Mouse (Mus musculus): ENCODE results near the gene Kirrel3. TPM values are rescaled to one million over a fixed set of nuclear protein-coding genes. Genes with fewer than 3 reads are reported as not detected.

Gene Kirrel3
- total and polyA plus RNA-seq, 3 experiments, result 0.98 TPM; not detected in 2

GRCm38 (mm10) chr9:34754523-34755097 lies 268.9 kb downstream of the Kirrel3 start:
- Histone ChIP-seq H3K4me3 (ENCODE audit: low read depth, low read length) (no peak overlapping the region), H3K27me3 (ENCODE audit: insufficient read depth, low read length) (no peaks in the 10 kb centered on the region), H3K9me3 (replicated peaks) (no peaks in the 10 kb centered on the region), H3K36me3 (replicated peaks) (no peaks in the 10 kb centered on the region), H3K4me1 (ENCODE audit: insufficient read depth, low read depth, low read length) (no peaks in the 10 kb centered on the region)
- ATAC-seq (ENCODE audit: extremely low read depth, insufficient number of reproducible peaks, low FRiP score, poor library complexity, severe bottlenecking), result no peak
- no peak for TF ChIP-seq CTCF (IDR thresholded peaks at IDR 0.05; ENCODE audit: low read depth, low read length)
- no peak for TF ChIP-seq GATA1 (IDR thresholded peaks at IDR 0.05; ENCODE audit: borderline replicate concordance, low read length)
- no peak for TF ChIP-seq TAL1 (conservative IDR thresholded peaks at IDR 0.05; ENCODE audit: low read depth, low read length)
- no peak for TF ChIP-seq POLR2AphosphoS5 (IDR thresholded peaks at IDR 0.05; ENCODE audit: insufficient replicate concordance, low read depth, low read length)
- no peak for TF ChIP-seq GATA2 (IDR thresholded peaks at IDR 0.05; ENCODE audit: borderline replicate concordance, low read depth, low read length)
- DNase-seq (ENCODE audit: low spot score), result no peak

DNA sequence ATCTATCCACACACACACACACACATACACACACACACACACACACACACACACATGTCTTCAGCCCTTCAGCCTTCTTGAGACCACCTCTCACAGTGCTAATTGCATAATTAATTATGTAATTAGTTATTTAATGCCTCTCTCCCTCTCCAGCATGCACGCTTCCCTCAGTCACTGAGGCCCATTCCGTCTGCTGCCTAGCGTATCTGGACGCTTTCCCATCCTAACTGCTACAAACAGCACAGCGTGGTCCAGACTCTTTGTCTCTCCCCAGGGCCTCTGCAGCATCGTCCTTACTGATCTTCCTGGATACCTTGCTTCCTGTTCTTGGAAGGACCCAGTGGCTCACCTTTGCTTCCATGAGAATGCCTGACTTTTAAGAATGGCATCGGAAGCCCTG lies 270.4 kb downstream of the Kirrel3 start:
- H3K9me3 ChIP-seq (replicated peaks), result no peaks in the 10 kb centered on the region
- DNase-seq (ENCODE audit: low spot score), result no peak

GRCm38 (mm10) chr9:34758925-34759324 lies 273.2 kb downstream of the Kirrel3 start:
- Histone ChIP-seq H3K4me1 (ENCODE audit: insufficient read depth, low read depth, low read length) (no peaks in the 10 kb centered on the region), H3K27me3 (ENCODE audit: insufficient read depth, low read length) (no peaks in the 10 kb centered on the region), H3K9me3 (replicated peaks) (no peaks in the 10 kb centered on the region), H3K36me3 (replicated peaks) (no peaks in the 10 kb centered on the region), H3K4me3 (ENCODE audit: low read depth, low read length) (no peak overlapping the region)
- TF ChIP-seq CTCF (IDR thresholded peaks at IDR 0.05; ENCODE audit: low read depth, low read length), result no peak
- TF ChIP-seq GATA2 (IDR thresholded peaks at IDR 0.05; ENCODE audit: borderline replicate concordance, low read depth, low read length), result no peak
- no peak for TF ChIP-seq GATA1 (IDR thresholded peaks at IDR 0.05; ENCODE audit: borderline replicate concordance, low read length)
- no peak for TF ChIP-seq TAL1 (conservative IDR thresholded peaks at IDR 0.05; ENCODE audit: low read depth, low read length)
- TF ChIP-seq POLR2AphosphoS5 (IDR thresholded peaks at IDR 0.05; ENCODE audit: insufficient replicate concordance, low read depth, low read length), result no peak
- ATAC-seq (ENCODE audit: extremely low read depth, insufficient number of reproducible peaks, low FRiP score, poor library complexity, severe bottlenecking) (no peak), DNase-seq (ENCODE audit: low spot score) (no peak)

More for the DNA sequence above, 270.4 kb downstream of the Kirrel3 start:
- no peaks in the 10 kb centered on the region for H3K27me3 ChIP-seq (ENCODE audit: insufficient read depth, low read length)
- no peaks in the 10 kb centered on the region for H3K36me3 ChIP-seq (replicated peaks)
- no peaks in the 10 kb centered on the region for H3K4me1 ChIP-seq (ENCODE audit: insufficient read depth, low read depth, low read length)
- H3K4me3 ChIP-seq (ENCODE audit: low read depth, low read length), result no peak overlapping the region
- TF ChIP-seq CTCF (IDR thresholded peaks at IDR 0.05; ENCODE audit: low read depth, low read length) (no peak), POLR2AphosphoS5 (IDR thresholded peaks at IDR 0.05; ENCODE audit: insufficient replicate concordance, low read depth, low read length) (no peak), GATA2 (IDR thresholded peaks at IDR 0.05; ENCODE audit: borderline replicate concordance, low read depth, low read length) (no peak), GATA1 (IDR thresholded peaks at IDR 0.05; ENCODE audit: borderline replicate concordance, low read length) (no peak), TAL1 (conservative IDR thresholded peaks at IDR 0.05; ENCODE audit: low read depth, low read length) (no peak)
- no peak for ATAC-seq (ENCODE audit: extremely low read depth, insufficient number of reproducible peaks, low FRiP score, poor library complexity, severe bottlenecking)

DNA sequence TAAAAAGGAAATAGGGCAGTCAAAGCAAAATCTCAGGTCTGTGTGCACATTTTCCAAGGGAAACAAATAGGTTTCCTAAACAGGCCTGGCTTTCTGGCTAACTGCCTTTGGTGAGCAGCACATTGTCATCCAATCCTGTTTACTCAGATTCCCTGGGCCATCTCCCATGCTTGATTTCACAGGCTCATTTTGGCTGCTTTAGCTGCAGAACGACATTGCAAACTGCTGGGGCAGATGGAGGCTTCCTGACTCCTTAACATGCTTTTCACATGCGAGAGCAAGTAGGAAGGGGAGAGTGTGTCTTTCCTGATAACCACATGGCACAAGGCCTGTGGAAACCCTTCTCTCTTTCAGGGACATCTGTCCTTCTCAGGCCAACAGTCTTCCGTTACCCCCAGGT lies 274.8 kb downstream of the Kirrel3 start:
- DNase-seq (ENCODE audit: low spot score) (no peak), ATAC-seq (ENCODE audit: extremely low read depth, insufficient number of reproducible peaks, low FRiP score, poor library complexity, severe bottlenecking) (no peak)
- H3K27me3 ChIP-seq (ENCODE audit: insufficient read depth, low read length), result no peaks in the 10 kb centered on the region
- H3K36me3 ChIP-seq (replicated peaks), result no peaks in the 10 kb centered on the region
- H3K4me1 ChIP-seq (ENCODE audit: insufficient read depth, low read depth, low read length), result no peaks in the 10 kb centered on the region
- no peak overlapping the region for H3K4me3 ChIP-seq (ENCODE audit: low read depth, low read length)
- no peaks in the 10 kb centered on the region for H3K9me3 ChIP-seq (replicated peaks)
- TF ChIP-seq GATA2 (IDR thresholded peaks at IDR 0.05; ENCODE audit: borderline replicate concordance, low read depth, low read length) (no peak), TAL1 (conservative IDR thresholded peaks at IDR 0.05; ENCODE audit: low read depth, low read length) (no peak), POLR2AphosphoS5 (IDR thresholded peaks at IDR 0.05; ENCODE audit: insufficient replicate concordance, low read depth, low read length) (no peak), GATA1 (IDR thresholded peaks at IDR 0.05; ENCODE audit: borderline replicate concordance, low read length) (no peak), CTCF (IDR thresholded peaks at IDR 0.05; ENCODE audit: low read depth, low read length) (no peak)

- no peak for ATAC-seq (ENCODE audit: extremely low read depth, insufficient number of reproducible peaks, low FRiP score, poor library complexity, severe bottlenecking)
- Histone ChIP-seq H3K4me1 (ENCODE audit: insufficient read depth, low read depth, low read length) (no peaks in the 10 kb centered on the region), H3K4me3 (ENCODE audit: low read depth, low read length) (no peak overlapping the region), H3K27me3 (ENCODE audit: insufficient read depth, low read length) (no peaks in the 10 kb centered on the region), H3K9me3 (replicated peaks) (no peaks in the 10 kb centered on the region), H3K36me3 (replicated peaks) (no peaks in the 10 kb centered on the region)
- DNase-seq (ENCODE audit: low spot score), result no peak
- TF ChIP-seq TAL1 (conservative IDR thresholded peaks at IDR 0.05; ENCODE audit: low read depth, low read length) (no peak), GATA1 (IDR thresholded peaks at IDR 0.05; ENCODE audit: borderline replicate concordance, low read length) (no peak), POLR2AphosphoS5 (IDR thresholded peaks at IDR 0.05; ENCODE audit: insufficient replicate concordance, low read depth, low read length) (no peak), GATA2 (IDR thresholded peaks at IDR 0.05; ENCODE audit: borderline replicate concordance, low read depth, low read length) (no peak), CTCF (IDR thresholded peaks at IDR 0.05; ENCODE audit: low read depth, low read length) (no peak)
Observed at GRCm38 (mm10) chr9:34766792-34767623, 281.3 kb downstream of the Kirrel3 start.

DNA sequence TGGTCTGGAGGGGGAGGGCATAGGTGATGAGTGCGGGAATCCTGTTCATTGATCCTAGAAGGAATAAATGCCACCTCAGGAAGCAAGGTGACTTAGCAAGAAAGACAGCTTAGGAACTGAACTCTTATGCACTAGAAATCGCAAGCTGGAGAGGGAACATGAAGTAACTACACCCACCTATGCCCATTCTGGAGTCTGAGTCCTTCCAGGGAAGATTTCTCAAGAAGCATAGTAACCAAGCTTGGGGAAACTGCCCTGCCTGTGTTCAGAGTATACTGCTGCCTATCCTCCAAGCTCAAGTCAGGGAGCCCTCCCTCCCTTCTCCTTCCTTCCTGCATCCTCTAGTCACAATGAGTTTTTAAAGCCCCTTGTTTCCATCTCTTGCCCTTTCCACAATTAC lies 283.3 kb downstream of the Kirrel3 start:
- Histone ChIP-seq H3K4me1 (ENCODE audit: insufficient read depth, low read depth, low read length) (no peaks in the 10 kb centered on the region), H3K27me3 (ENCODE audit: insufficient read depth, low read length) (no peaks in the 10 kb centered on the region), H3K9me3 (replicated peaks) (no peaks in the 10 kb centered on the region), H3K36me3 (replicated peaks) (no peaks in the 10 kb centered on the region), H3K4me3 (ENCODE audit: low read depth, low read length) (no peak overlapping the region)
- no peak for DNase-seq (ENCODE audit: low spot score)
- no peak for TF ChIP-seq TAL1 (conservative IDR thresholded peaks at IDR 0.05; ENCODE audit: low read depth, low read length)
- TF ChIP-seq GATA1 (IDR thresholded peaks at IDR 0.05; ENCODE audit: borderline replicate concordance, low read length), result no peak
- TF ChIP-seq CTCF (IDR thresholded peaks at IDR 0.05; ENCODE audit: low read depth, low read length), result no peak
- no peak for TF ChIP-seq POLR2AphosphoS5 (IDR thresholded peaks at IDR 0.05; ENCODE audit: insufficient replicate concordance, low read depth, low read length)
- TF ChIP-seq GATA2 (IDR thresholded peaks at IDR 0.05; ENCODE audit: borderline replicate concordance, low read depth, low read length), result no peak
- no peak for ATAC-seq (ENCODE audit: extremely low read depth, insufficient number of reproducible peaks, low FRiP score, poor library complexity, severe bottlenecking)
